Mouse (Mus musculus) midbrain, embryonic 12.5 days (tissue): ENCODE measurements at regions not wholly inside any gene's neighbourhood (a gene's known extent, or its start where the extent isn't known, plus 50 kb on each side); places are given as distances from the start of the nearest gene placed in this dataset.

ENCODE experiments used
- ATAC-seq: fragments of 200-750 bp; cut with Nextera tagmentation; 2 replicates; pipeline ENCODE4 v1.8.0; 2017; ENCODE audit warnings: low read depth, moderate TSS enrichment, moderate library complexity; ENCODE audit not compliant: low FRiP score
- H3K27ac ChIP-seq: fragments of 300-500 bp; sonication (generic); replicated peaks from 2 replicates; pipeline ENCODE4 v1.5.1; 2016; ENCODE audit warnings: mild to moderate bottlenecking
- H3K27me3 ChIP-seq: fragments of 300-500 bp; sonication (generic); 2 replicates; pipeline ENCODE4 v1.6.1; 2016; ENCODE audit warnings: mild to moderate bottlenecking
- H3K36me3 ChIP-seq: fragments of 300-500 bp; sonication (generic); 2 replicates; pipeline ENCODE4 v1.6.1; 2016
- H3K4me1 ChIP-seq: fragments of 300-500 bp; sonication (generic); 2 replicates; pipeline ENCODE4 v1.6.1; 2016
- H3K4me2 ChIP-seq: fragments of 300-500 bp; sonication (generic); replicated peaks from 2 replicates; pipeline ENCODE4 v1.6.1; 2016; ENCODE audit warnings: mild to moderate bottlenecking, moderate library complexity
- H3K4me3 ChIP-seq: fragments of 300-500 bp; sonication (generic); 2 replicates; pipeline ENCODE4 v1.5.1; 2016; ENCODE audit warnings: mild to moderate bottlenecking
- H3K9ac ChIP-seq: fragments of 300-500 bp; sonication (generic); replicated peaks from 2 replicates; pipeline ENCODE4 v1.6.1; 2016; ENCODE audit warnings: mild to moderate bottlenecking, moderate library complexity
- H3K9me3 ChIP-seq: fragments of 300-500 bp; sonication (generic); 2 replicates; pipeline ENCODE4 v1.6.1; 2016; ENCODE audit warnings: mild to moderate bottlenecking
- WGBS: fragments of 180-500 bp; shearing (Covaris S2); methylation state at CpG from one replicate; pipeline ENCODE4 v1.1.7; 2016; 5-methylcytosine and 5-hydroxymethylcytosine counted together

DNA sequence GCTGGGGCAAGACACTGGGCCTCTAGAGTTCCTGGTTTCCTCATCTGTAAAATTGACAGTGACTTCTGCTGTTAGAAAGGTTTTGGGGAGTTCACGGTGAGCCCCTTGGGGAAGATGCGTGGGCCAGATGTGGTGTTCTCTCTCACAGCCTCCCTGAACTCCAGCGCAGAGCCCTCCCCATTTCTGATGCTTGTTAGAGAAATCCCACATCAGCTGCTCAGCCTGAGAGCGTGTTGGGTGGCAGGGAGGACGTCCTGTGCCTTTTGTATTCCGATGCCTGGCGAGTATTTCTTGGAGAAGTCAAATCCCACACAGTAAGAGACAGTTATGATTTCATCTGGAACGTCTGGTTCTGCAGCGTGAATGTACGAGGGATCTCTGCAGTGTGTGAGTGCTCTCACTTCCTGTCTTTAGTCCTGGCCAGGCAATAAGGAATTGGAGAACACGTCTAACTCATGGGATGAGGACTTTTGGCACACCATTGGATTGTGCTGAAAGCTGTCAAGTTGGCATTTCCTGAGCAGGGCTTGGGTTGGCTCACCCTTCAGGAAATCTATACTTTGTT, 110.8 kb upstream of the Prickle1 start:
- no peak overlapping the region for H3K4me3 ChIP-seq
- no peaks in the 10 kb centered on the region for H3K9me3 ChIP-seq
- no peak for ATAC-seq
- H3K9ac ChIP-seq, result no peak overlapping the region
- H3K36me3 ChIP-seq, result no peaks in the 10 kb centered on the region
- no peaks in the 10 kb centered on the region for H3K27me3 ChIP-seq
- H3K4me2 ChIP-seq, result no peak overlapping the region
- H3K27ac ChIP-seq, result no peak overlapping the region
- H3K4me1 ChIP-seq, result no peaks in the 10 kb centered on the region
- 88% methylated on average over 11 of the region's 11 CpGs for WGBS

DNA sequence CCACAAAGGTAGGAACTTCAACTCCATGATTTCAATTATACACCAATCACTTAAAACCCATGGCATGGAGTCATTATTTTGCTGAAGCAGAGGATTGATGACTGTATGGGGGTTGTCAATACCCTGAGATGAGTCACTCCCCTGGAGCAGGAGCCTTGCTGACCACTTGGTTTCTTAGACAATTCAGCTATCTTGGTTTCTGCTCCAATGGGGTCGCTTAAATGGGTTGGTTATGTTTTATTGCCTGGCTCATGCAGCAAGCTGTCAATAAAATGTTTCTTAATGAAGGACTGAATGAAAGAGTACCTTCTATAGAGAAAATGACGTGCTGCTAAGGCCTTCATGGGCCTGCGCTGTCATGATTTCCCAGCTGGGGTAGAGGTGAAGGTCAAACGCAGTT, 110.0 kb upstream of the Prickle1 start:
- Histone ChIP-seq H3K27ac (no peak overlapping the region), H3K9ac (no peak overlapping the region), H3K9me3 (no peaks in the 10 kb centered on the region), H3K4me3 (no peak overlapping the region), H3K4me2 (no peak overlapping the region), H3K36me3 (no peaks in the 10 kb centered on the region), H3K4me1 (no peaks in the 10 kb centered on the region), H3K27me3 (no peaks in the 10 kb centered on the region)
- 85% methylated on average over 4 of the region's 4 CpGs for WGBS
- ATAC-seq, result no peak

DNA sequence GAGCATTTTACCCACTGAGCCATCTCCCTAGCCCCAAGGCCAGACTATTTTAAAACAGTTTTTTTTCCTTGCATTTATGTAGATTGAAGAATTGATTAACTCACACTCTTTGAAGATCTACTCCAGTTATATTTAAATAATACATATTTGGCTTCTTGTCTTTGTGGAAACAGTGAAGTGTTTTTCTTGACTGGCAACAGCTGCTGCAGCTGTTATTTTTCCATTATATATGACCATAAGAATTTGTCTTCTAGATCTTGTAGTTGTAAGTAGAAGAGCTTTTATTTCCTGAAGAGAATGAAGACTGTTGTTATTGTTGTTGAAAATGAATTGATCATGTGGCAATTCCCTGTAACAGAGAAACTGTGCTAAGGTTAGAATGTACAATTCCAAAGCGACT, 109.4 kb upstream of the Prickle1 start:
- Histone ChIP-seq H3K9me3 (no peaks in the 10 kb centered on the region), H3K27me3 (no peaks in the 10 kb centered on the region), H3K36me3 (no peaks in the 10 kb centered on the region), H3K9ac (no peak overlapping the region), H3K27ac (no peak overlapping the region), H3K4me3 (no peak overlapping the region), H3K4me2 (no peak overlapping the region), H3K4me1 (no peaks in the 10 kb centered on the region)
- 83% methylated on average over 1 of the region's 1 CpGs for WGBS
- ATAC-seq, result no peak

- Histone ChIP-seq H3K27ac (0 out of 2 replicates have a peak overlapping the region, but pooled peaks have one; percentile 12), H3K27me3 (no peaks in the 10 kb centered on the region), H3K36me3 (no peaks in the 10 kb centered on the region), H3K4me3 (no peak overlapping the region), H3K9me3 (no peaks in the 10 kb centered on the region), H3K4me2 (no peak overlapping the region), H3K9ac (no peak overlapping the region), H3K4me1 (no peaks in the 10 kb centered on the region)
- no peak for ATAC-seq
- 42% methylated on average over 10 of the region's 10 CpGs for WGBS
These were observed 105.3 kb upstream of the Prickle1 start for GRCm38 (mm10) chr15:93701017-93701416.

GRCm38 (mm10) chr15:93699971-93700370, 104.3 kb upstream of the Prickle1 start:
- H3K36me3 ChIP-seq, result no peaks in the 10 kb centered on the region
- H3K4me1 ChIP-seq, result no peaks in the 10 kb centered on the region
- ATAC-seq, result no peak
- H3K4me2 ChIP-seq, result no peak overlapping the region
- H3K27ac ChIP-seq, result no peak overlapping the region
- WGBS, result 80% methylated on average over 9 of the region's 9 CpGs
- H3K4me3 ChIP-seq, result no peak overlapping the region
- H3K27me3 ChIP-seq, result no peaks in the 10 kb centered on the region
- H3K9ac ChIP-seq, result no peak overlapping the region
- H3K9me3 ChIP-seq, result no peaks in the 10 kb centered on the region

DNA sequence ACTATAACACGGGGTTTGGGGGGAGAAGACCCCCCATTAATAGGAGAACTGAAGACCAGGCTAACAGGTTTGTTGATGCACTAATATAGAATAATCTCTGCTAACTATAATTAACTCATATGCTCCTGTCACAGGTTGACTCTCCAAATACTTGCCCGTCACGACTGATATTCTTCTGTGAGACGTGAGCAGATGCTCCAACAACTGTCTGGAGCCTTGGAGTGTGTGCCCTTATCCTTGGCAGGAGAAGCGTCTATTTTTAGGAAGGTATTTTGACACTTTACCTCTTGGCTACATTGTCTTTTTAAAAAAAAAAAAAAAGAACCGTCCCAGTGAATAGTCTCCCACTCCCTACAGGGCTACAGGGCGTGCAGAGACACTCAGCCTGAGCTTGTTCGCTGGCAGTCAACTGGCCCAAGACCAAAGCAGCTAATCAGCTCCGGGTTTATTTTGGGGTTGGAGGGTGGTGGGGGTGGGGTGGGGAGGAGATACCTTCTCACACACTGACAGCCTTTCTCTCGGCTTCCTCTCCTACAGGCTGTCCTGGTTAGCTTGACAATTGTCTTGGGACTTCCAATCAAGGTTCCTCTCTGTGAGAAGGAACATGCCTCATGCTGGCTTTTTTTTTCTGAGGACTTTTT, 102.6 kb upstream of the Prickle1 start:
- no peak for ATAC-seq
- Histone ChIP-seq H3K27ac (no peak overlapping the region), H3K27me3 (no peaks in the 10 kb centered on the region), H3K36me3 (no peaks in the 10 kb centered on the region), H3K9me3 (no peaks in the 10 kb centered on the region), H3K4me3 (no peak overlapping the region), H3K4me2 (0 out of 2 replicates have a peak overlapping the region, but pooled peaks have one; percentile 9), H3K9ac (no peak overlapping the region), H3K4me1 (no peaks in the 10 kb centered on the region)
- 40% methylated on average over 10 of the region's 10 CpGs for WGBS

GRCm38 (mm10) chr15:93690717-93691116, 95.0 kb upstream of the Prickle1 start:
- no peak overlapping the region for H3K4me3 ChIP-seq
- no peak for ATAC-seq
- no peaks in the 10 kb centered on the region for H3K9me3 ChIP-seq
- no peak overlapping the region for H3K9ac ChIP-seq
- H3K36me3 ChIP-seq, result no peaks in the 10 kb centered on the region
- H3K27ac ChIP-seq, result no peak overlapping the region
- no peaks in the 10 kb centered on the region for H3K4me1 ChIP-seq
- no peaks in the 10 kb centered on the region for H3K27me3 ChIP-seq
- H3K4me2 ChIP-seq, result no peak overlapping the region
- 88% methylated on average over 6 of the region's 6 CpGs for WGBS

DNA sequence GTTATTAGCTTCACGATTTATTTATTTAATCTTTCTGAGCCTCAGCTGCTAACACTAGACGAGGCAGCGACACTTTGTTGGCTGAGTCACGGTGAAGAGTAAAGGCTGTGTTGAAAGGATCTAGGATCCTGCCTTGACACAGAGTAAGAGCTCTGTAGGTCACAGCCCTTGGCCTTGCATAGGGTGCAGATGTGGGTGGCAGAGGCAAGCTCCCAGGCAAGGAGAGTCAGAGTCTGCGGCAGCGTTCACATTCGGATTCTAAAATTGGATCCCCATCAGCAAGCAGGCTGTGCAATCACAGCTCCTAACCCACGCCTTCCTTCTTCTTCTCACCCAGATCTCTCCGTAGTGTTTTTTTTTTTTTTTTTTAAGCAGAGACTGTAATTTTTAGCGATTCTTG, 94.3 kb upstream of the Prickle1 start:
- Histone ChIP-seq H3K4me3 (no peak overlapping the region), H3K27ac (no peak overlapping the region), H3K27me3 (no peaks in the 10 kb centered on the region), H3K4me1 (no peaks in the 10 kb centered on the region), H3K9me3 (no peaks in the 10 kb centered on the region), H3K36me3 (no peaks in the 10 kb centered on the region), H3K4me2 (no peak overlapping the region), H3K9ac (no peak overlapping the region)
- no peak for ATAC-seq
- WGBS, result 90% methylated on average over 10 of the region's 10 CpGs

DNA sequence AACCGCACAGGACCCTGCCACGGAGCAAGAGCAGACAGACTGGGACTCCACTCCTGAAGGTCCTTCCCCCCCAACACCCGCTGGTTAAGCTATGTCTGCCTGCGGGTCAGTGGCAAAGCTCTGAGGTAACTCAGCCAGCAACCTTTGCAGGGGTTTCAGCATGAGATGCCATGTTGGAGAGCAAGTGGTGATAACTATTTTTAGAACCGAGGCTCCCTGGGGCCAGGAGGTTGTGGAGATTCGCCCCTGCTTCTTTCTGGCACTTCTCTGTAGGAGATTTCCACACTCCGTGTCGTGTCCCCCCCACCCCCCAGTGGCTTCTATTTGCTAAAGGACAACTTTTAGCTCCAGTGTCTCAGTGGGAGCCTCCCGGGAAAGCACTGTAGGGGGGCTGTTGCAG, 90.7 kb upstream of the Prickle1 start:
- H3K36me3 ChIP-seq, result no peaks in the 10 kb centered on the region
- no peak for ATAC-seq
- no peak overlapping the region for H3K4me2 ChIP-seq
- 45% methylated on average over 9 of the region's 9 CpGs for WGBS
- no peaks in the 10 kb centered on the region for H3K4me1 ChIP-seq
- no peak overlapping the region for H3K9ac ChIP-seq
- H3K27ac ChIP-seq, result no peak overlapping the region
- H3K27me3 ChIP-seq, result no peaks in the 10 kb centered on the region
- H3K4me3 ChIP-seq, result no peak overlapping the region
- no peaks in the 10 kb centered on the region for H3K9me3 ChIP-seq

- 79% methylated on average over 4 of the region's 4 CpGs for WGBS
- no peak overlapping the region for H3K9ac ChIP-seq
These were observed 85.9 kb upstream of the Prickle1 start for GRCm38 (mm10) chr15:93681602-93682001.

DNA sequence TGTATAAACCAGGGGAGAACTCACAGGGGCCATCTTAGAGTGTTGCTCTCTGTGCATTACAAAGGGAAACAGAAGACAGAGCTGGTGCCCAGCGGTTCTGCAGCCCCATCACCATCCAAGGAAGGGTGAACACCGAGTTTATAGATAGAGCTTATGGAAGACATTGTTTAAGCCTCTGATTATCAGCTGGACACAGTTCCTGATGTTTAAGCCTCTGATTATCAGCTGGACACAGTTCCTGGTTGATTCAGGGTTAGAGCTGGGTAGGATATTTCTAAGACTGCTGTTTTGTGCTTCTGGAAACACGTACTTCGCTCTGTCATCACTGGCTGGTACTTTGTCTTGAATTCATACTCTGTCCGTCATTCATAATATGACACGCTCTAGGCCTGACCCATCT, 79.9 kb upstream of the Prickle1 start:
- Histone ChIP-seq H3K4me1 (no peaks in the 10 kb centered on the region), H3K9ac (no peak overlapping the region), H3K4me2 (no peak overlapping the region), H3K4me3 (no peak overlapping the region), H3K27me3 (no peaks in the 10 kb centered on the region), H3K27ac (no peak overlapping the region), H3K36me3 (no peaks in the 10 kb centered on the region), H3K9me3 (no peaks in the 10 kb centered on the region)
- 94% methylated on average over 6 of the region's 6 CpGs for WGBS
- no peak for ATAC-seq

More at GRCm38 (mm10) chr15:93681602-93682001, 85.9 kb upstream of the Prickle1 start:
- no peak overlapping the region for H3K4me3 ChIP-seq
- no peak overlapping the region for H3K27ac ChIP-seq
- no peaks in the 10 kb centered on the region for H3K9me3 ChIP-seq
- no peaks in the 10 kb centered on the region for H3K36me3 ChIP-seq
- ATAC-seq, result no peak
- no peaks in the 10 kb centered on the region for H3K27me3 ChIP-seq
- no peak overlapping the region for H3K4me2 ChIP-seq
- no peaks in the 10 kb centered on the region for H3K4me1 ChIP-seq

DNA sequence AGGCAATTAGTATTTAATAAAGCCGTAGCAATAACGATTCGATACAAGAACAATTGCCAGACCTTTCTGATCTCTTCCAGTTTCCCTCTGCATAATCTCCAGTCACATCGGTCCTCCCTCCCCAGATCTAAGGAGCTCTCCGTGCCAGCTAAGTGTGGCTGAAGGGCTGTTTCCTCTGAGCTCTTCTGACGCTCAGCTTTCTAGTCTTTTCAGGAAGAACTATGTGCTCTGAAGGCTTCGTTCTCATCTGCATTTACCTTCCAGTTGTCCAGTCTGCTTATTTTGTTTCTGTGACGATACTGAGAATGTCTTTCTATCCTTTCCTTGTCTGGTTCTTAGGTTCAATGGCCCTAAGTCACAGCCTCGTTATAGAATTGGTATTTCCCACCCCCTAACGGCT, 78.3 kb upstream of the Prickle1 start:
- H3K27ac ChIP-seq, result no peak overlapping the region
- no peak for ATAC-seq
- no peak overlapping the region for H3K9ac ChIP-seq
- H3K4me3 ChIP-seq, result no peak overlapping the region
- H3K27me3 ChIP-seq, result no peaks in the 10 kb centered on the region
- no peaks in the 10 kb centered on the region for H3K4me1 ChIP-seq
- H3K36me3 ChIP-seq, result no peaks in the 10 kb centered on the region
- WGBS, result 76% methylated on average over 10 of the region's 10 CpGs
- H3K4me2 ChIP-seq, result no peak overlapping the region
- no peaks in the 10 kb centered on the region for H3K9me3 ChIP-seq

DNA sequence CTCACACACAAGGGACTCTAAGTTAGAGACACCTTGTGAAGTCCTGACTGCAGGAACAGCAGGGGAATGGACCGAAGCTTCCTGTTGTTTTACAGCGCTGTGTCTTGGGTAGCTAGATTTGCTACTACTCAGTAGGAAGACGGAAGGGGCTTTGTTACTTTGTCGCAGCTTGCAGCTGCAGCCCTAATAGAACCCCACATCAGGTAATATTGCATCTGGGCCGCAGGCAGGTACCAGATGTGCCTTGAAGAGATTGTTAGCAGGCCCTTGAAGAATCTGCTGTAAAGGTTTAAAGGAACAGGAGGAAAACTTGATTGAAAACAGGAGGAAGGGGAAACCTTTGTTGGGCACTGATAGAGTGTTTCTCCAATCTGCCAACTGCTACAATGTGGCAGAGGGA, 68.2 kb upstream of the Prickle1 start:
- Histone ChIP-seq H3K4me3 (no peak overlapping the region), H3K36me3 (no peaks in the 10 kb centered on the region), H3K27ac (no peak overlapping the region), H3K4me2 (no peak overlapping the region), H3K27me3 (no peaks in the 10 kb centered on the region), H3K9ac (no peak overlapping the region), H3K9me3 (no peaks in the 10 kb centered on the region), H3K4me1 (no peaks in the 10 kb centered on the region)
- no peak for ATAC-seq
- 55% methylated on average over 5 of the region's 5 CpGs for WGBS
